Mouse (Mus musculus) CH12.LX (cell line): Measurements from ENCODE around the gene Nat10. TPM values are rescaled to one million over a fixed set of nuclear protein-coding genes. Genes with fewer than 3 reads are reported as not detected.

ENCODE experiments used
- DNase-seq: peaks from one replicate; pipeline ENCODE4 v3.0.0-alpha.2; 2013; ENCODE audit errors: extremely low read depth
- H3K27ac ChIP-seq: 2 replicates; pipeline ENCODE4 v1.5.1; 2012; ENCODE audit warnings: low read depth, mild to moderate bottlenecking, control low read depth, moderate library complexity; ENCODE audit not compliant: insufficient read depth
- H3K27me3 ChIP-seq: replicated peaks from 2 replicates; pipeline ENCODE3; 2012; ENCODE audit warnings: inconsistent platforms
- H3K36me3 ChIP-seq, 2 experiments: replicated peaks in 1 of 2; 2 replicates each; pipeline versions ENCODE3 to v1.6.1; 2012; ENCODE audit warnings: inconsistent platforms in 1 of 2, low read length in 1 of 2, mild to moderate bottlenecking in 1 of 2, mixed read lengths in 1 of 2, moderate library complexity in 1 of 2; ENCODE audit not compliant: control insufficient read depth in 1 of 2, insufficient read depth in 1 of 2
- H3K4me1 ChIP-seq, 2 experiments: 2 replicates each; pipeline ENCODE4 v1.6.1; 2012; ENCODE audit warnings: inconsistent platforms in 1 of 2, moderate library complexity in 1 of 2; ENCODE audit not compliant: insufficient read depth in 2 of 2, control insufficient read depth in 1 of 2
- H3K4me2 ChIP-seq: 2 replicates; pipeline ENCODE4 v1.6.1; 2012; ENCODE audit warnings: low read depth, mild to moderate bottlenecking, control low read depth; ENCODE audit not compliant: poor library complexity, insufficient read depth, severe bottlenecking
- H3K4me3 ChIP-seq, 3 experiments: fragments of 150-350 bp in 1 of 3; sonication (generic) in 1 of 3; replicated peaks in 1 of 3; 2 replicates each; pipeline versions ENCODE3 to v1.5.1; 2011 to 2012; ENCODE audit warnings: low read depth in 2 of 3, low read length in 2 of 3, mild to moderate bottlenecking in 2 of 3, moderate library complexity in 2 of 3, control low read depth in 1 of 3, improper control_type of control experiment in 1 of 3, inconsistent platforms in 1 of 3, mixed read lengths in 1 of 3; ENCODE audit not compliant: poor library complexity in 1 of 3
- H3K79me2 ChIP-seq: replicated peaks from 2 replicates; pipeline ENCODE4 v1.6.1; 2012; ENCODE audit warnings: mild to moderate bottlenecking, moderate library complexity; ENCODE audit not compliant: control insufficient read depth, poor library complexity, insufficient read depth, severe bottlenecking; ENCODE audit errors: extremely low read depth
- H3K9ac ChIP-seq: 2 replicates; pipeline ENCODE4 v1.6.1; 2012; ENCODE audit warnings: low read depth, mild to moderate bottlenecking, control low read depth, moderate library complexity; ENCODE audit not compliant: insufficient read depth
- H3K9me3 ChIP-seq: replicated peaks from 2 replicates; pipeline ENCODE3; 2012; ENCODE audit warnings: low read length, inconsistent platforms, mixed read lengths
- BHLHE40 ChIP-seq: IDR thresholded peaks from 2 replicates; pipeline ENCODE4 v1.6.1; 2011; ENCODE audit warnings: mild to moderate bottlenecking, low read depth, low read length, improper control_type of control experiment
- CHD2 ChIP-seq: IDR thresholded peaks from 2 replicates; pipeline ENCODE4 v1.6.1; 2011; ENCODE audit warnings: low read length, improper control_type of control experiment
- CTCF ChIP-seq, 2 experiments: IDR thresholded peaks in 1 of 2; conservative IDR thresholded peaks in 1 of 2; 2 replicates each; pipeline ENCODE4 v1.5.1; 2011 to 2012; ENCODE audit warnings: low read depth in 2 of 2, low read length in 2 of 2, improper control_type of control experiment in 1 of 2, inconsistent platforms in 1 of 2, mild to moderate bottlenecking in 1 of 2, moderate library complexity in 1 of 2
- ETS1 ChIP-seq: conservative IDR thresholded peaks from 2 replicates; pipeline ENCODE4 v1.6.1; 2012; ENCODE audit warnings: low read depth, mild to moderate bottlenecking, inconsistent platforms, low read length, improper control_type of control experiment, moderate library complexity
- JUND ChIP-seq: conservative IDR thresholded peaks from 2 replicates; pipeline ENCODE4 v1.6.1; 2011; ENCODE audit warnings: low read depth, low read length, improper control_type of control experiment
- MAFK ChIP-seq: IDR thresholded peaks from 2 replicates; pipeline ENCODE4 v1.6.1; 2011; ENCODE audit warnings: low read length, improper control_type of control experiment; ENCODE audit not compliant: insufficient replicate concordance
- MAX ChIP-seq: IDR thresholded peaks from 2 replicates; pipeline ENCODE4 v1.6.1; 2011; ENCODE audit warnings: low read length, improper control_type of control experiment
- MEF2A ChIP-seq: IDR thresholded peaks from 2 replicates; pipeline ENCODE4 v1.6.1; 2014; ENCODE audit warnings: low read depth, mild to moderate bottlenecking, inconsistent platforms, low read length, improper control_type of control experiment, borderline replicate concordance
- MYC ChIP-seq: IDR thresholded peaks from 2 replicates; pipeline ENCODE4 v1.6.1; 2011; ENCODE audit warnings: low read depth, mild to moderate bottlenecking, improper control_type of control experiment, low read length
- NELFE ChIP-seq: IDR thresholded peaks from 2 replicates; pipeline ENCODE4 v1.6.1; 2011; ENCODE audit warnings: low read depth, low read length, improper control_type of control experiment
- NRF1 ChIP-seq: IDR thresholded peaks from 2 replicates; pipeline ENCODE4 v1.6.1; 2014; ENCODE audit warnings: low read depth, mild to moderate bottlenecking, inconsistent platforms, low read length, improper control_type of control experiment, moderate library complexity
- PAX5 ChIP-seq: IDR thresholded peaks from 2 replicates; pipeline ENCODE4 v1.6.1; 2012; ENCODE audit warnings: low read length, inconsistent platforms, mixed read lengths
- SMC3 ChIP-seq: IDR thresholded peaks from 2 replicates; pipeline ENCODE4 v1.6.1; 2011; ENCODE audit warnings: low read depth, low read length, improper control_type of control experiment
- TCF12 ChIP-seq: IDR thresholded peaks from 2 replicates; pipeline ENCODE4 v1.6.1; 2014; ENCODE audit warnings: low read depth, mild to moderate bottlenecking, inconsistent platforms, low read length, improper control_type of control experiment
- UBTF ChIP-seq: IDR thresholded peaks from 2 replicates; pipeline ENCODE4 v1.6.1; 2012; ENCODE audit warnings: low read depth, mild to moderate bottlenecking, inconsistent platforms, low read length, improper control_type of control experiment, moderate library complexity
- USF2 ChIP-seq: conservative IDR thresholded peaks from 2 replicates; pipeline ENCODE4 v1.6.1; 2011; ENCODE audit warnings: low read depth, low read length, improper control_type of control experiment
- ZC3H11A ChIP-seq: IDR thresholded peaks from 2 replicates; pipeline ENCODE4 v1.6.1; 2012; ENCODE audit warnings: low read depth, mild to moderate bottlenecking, inconsistent platforms, low read length, improper control_type of control experiment
- ZKSCAN1 ChIP-seq: IDR thresholded peaks from 2 replicates; pipeline ENCODE4 v1.6.1; 2012; ENCODE audit warnings: low read depth, inconsistent platforms, low read length, improper control_type of control experiment, borderline replicate concordance
- ZMIZ1 ChIP-seq: IDR thresholded peaks from 2 replicates; pipeline ENCODE4 v1.6.1; 2012; ENCODE audit warnings: low read depth, mild to moderate bottlenecking, inconsistent platforms, low read length, improper control_type of control experiment
- ZNF384 ChIP-seq: IDR thresholded peaks from 2 replicates; pipeline ENCODE4 v1.6.1; 2012; ENCODE audit warnings: low read depth, low read length, improper control_type of control experiment, inconsistent platforms
- dilution Hi-C: fragments of 300-500 bp; cut with MboI; formaldehyde crosslinking; loops from 2 replicates; pipeline ENCODE4 v1.14.3; 2020; ENCODE audit warnings: low sequenced_read_pairs; ENCODE audit not compliant: extremely low pct_unique_long_range_greater_than_20kb, extremely low pct_ligation_motif_present
- in situ Hi-C: fragments of 300-500 bp; cut with MboI; formaldehyde crosslinking; loops from 3 replicates; pipeline ENCODE4 v1.14.3; 2019; ENCODE audit warnings: low sequenced_read_pairs, low pct_ligation_motif_present, low pct_unique_long_range_greater_than_20kb, mixed read lengths
- polyA plus RNA-seq: library from polyadenylated mRNA; unstranded; fragments of >175 nt; gene quantifications from 2 replicates; pipeline ENCODE4 v1.2.1, GENCODE M21; 2012; ENCODE audit warnings: low read depth; ENCODE audit not compliant: insufficient read length
- total RNA-seq, 2 experiments: library from RNA; depleted of rRNA; stranded (reverse); fragments of 300-350 nt in 1 of 2; fragments of >200 nt in 1 of 2; gene quantifications; 2 replicates each; pipeline ENCODE4 v1.2.3; 2012 to 2014

Gene Nat10
- total and polyA plus RNA-seq, 3 experiments, result 31.0 to 83.6 (median 36.0) TPM

DNA sequence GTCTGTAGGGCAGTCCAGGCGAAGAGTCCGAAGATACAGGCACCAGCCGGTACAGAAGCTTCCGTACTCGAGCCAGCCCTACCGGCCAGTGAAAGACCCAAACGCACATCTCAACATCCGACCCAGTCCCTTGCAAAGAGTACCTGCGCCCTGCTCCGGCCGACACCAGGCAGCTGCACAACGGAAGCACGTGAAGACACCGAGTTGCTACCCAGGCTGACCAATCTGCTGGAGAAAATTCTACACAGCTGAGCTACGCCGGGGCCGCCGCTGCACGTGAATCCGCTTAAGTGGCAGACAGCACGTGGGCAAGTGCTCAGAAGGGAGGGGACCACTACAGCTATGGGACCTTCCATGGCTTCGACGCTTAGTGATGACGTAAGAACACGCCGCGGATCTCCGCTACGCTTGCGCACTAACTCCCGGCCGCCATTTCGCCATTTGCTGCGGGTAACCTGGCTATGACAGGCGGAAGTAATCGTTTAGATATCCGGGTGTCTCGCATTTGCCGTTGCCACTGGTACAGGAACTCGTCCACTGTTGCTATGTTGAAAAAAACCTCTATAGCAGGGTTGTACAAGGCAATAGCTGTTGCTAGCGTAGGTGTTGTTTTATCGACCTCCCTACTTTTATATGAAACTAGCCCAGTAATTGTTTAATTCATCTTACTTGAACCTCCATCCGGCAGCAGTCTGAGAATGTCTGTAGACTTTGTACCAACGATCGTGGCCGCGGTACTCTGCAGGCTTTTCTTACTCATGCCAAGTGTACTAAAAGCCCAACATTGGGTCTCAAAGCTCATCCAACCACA lies at the start of gene Nat10 (continued):
- TF ChIP-seq ZKSCAN1, result peak; percentile 21; the same call in 1 of the 2 replicates
- TF ChIP-seq, all 38 proteins: peak for 29

DNA sequence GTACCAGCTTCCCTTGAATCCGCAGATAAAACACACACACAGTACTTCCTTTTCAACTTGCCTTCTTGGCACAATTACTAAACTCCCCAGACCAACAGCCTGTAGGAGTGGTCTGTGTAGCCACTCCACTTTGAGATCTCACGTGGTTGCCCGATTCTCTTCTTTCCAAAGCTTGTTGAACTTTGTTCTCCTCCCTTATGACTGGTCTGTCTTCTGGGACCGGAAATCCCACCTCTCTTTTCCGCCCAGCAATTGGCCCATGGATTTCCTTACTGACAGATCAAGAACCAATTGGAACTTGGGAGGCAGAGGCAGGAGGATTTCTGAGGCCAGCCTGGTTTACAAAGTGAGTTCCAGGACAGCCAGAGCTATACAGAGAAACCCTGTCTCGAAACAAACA lies 49.3 kb upstream of the Nat10 start:
- DNase-seq, result no peak
- no peak for TF ChIP-seq BHLHE40
- TF ChIP-seq ZKSCAN1, result no peak
- no peak for TF ChIP-seq MAX
- no peak for TF ChIP-seq TCF12
- TF ChIP-seq CHD2, result no peak
- TF ChIP-seq, all 38 proteins: peak for 0
- Histone ChIP-seq H3K27me3 (no peaks in the 10 kb centered on the region), H3K36me3 (no peaks in the 10 kb centered on the region), H3K27ac (no peak overlapping the region), H3K9ac (no peak overlapping the region), H3K4me2 (no peak overlapping the region), H3K4me1 (no peaks in the 10 kb centered on the region), H3K79me2 (no peaks in the 10 kb centered on the region), H3K4me3 (no peak overlapping the region), H3K9me3 (no peaks in the 10 kb centered on the region)
- in situ Hi-C loops, result no loop called here
- dilution Hi-C loops, result no loop called here

DNA sequence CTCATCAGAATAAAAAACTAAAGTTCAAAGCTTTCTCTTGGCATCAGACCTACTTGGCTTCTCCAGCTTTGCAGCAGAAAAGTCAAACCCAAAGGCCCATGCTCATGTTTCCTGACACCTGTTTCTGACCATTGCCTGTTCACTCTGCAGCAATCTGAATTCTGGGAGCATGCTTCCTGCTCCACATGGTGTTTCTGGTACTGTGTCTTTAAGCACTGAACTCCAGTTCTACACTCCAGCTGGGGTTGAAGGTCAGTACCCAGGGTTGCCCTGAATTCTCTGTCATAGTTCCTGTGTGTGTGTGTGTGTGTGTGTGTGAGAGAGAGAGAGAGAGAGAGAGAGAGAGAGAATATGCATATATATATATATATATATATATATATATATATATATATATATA lies 47.4 kb upstream of the Nat10 start:
- Histone ChIP-seq H3K4me2 (no peak overlapping the region), H3K36me3 (no peaks in the 10 kb centered on the region), H3K27me3 (no peaks in the 10 kb centered on the region), H3K4me3 (no peak overlapping the region), H3K27ac (no peak overlapping the region), H3K9ac (no peak overlapping the region), H3K9me3 (no peaks in the 10 kb centered on the region), H3K4me1 (peaks cover 0 to 7% of the 10 kb centered on the region in 2 experiments; a peak in 2 of 4 replicates), H3K79me2 (no peaks in the 10 kb centered on the region)
- dilution Hi-C loops, result no loop called here
- DNase-seq, result no peak
- no peak for TF ChIP-seq PAX5
- no peak for TF ChIP-seq NRF1
- no peak for TF ChIP-seq MYC
- TF ChIP-seq BHLHE40, result no peak
- TF ChIP-seq ZKSCAN1, result no peak
- no peak for TF ChIP-seq JUND
- TF ChIP-seq MAFK, result no peak
- no peak for TF ChIP-seq NELFE
- TF ChIP-seq ZNF384, result no peak
- TF ChIP-seq ZC3H11A, result no peak
- TF ChIP-seq MEF2A, result no peak
- TF ChIP-seq UBTF, result no peak
- no peak for TF ChIP-seq ZMIZ1
- TF ChIP-seq TCF12, result no peak
- no peak for TF ChIP-seq CTCF (conservative IDR thresholded peaks at IDR 0.05 in 1 of 2, IDR thresholded peaks at IDR 0.05 in 1 of 2; ENCODE audit: low read depth in 2 of 2, low read length in 2 of 2)
- no peak for TF ChIP-seq SMC3
- TF ChIP-seq MAX, result no peak
- TF ChIP-seq ETS1, result no peak
- no peak for TF ChIP-seq USF2
- TF ChIP-seq, all 38 proteins: peak for 0
- in situ Hi-C loops, result no loop called here
